Mouse (Mus musculus) brain, embryonic 14.5 days (tissue): ENCODE results near the gene Ankrd44.

ENCODE experiments used
- CTCF ChIP-seq: fragments of 200-500 bp; IDR thresholded peaks from 2 replicates; pipeline ENCODE4 v1.5.1; 2012; ENCODE audit warnings: inconsistent platforms, mild to moderate bottlenecking, moderate library complexity, borderline replicate concordance; ENCODE audit not compliant: insufficient read depth, insufficient read length; ENCODE audit errors: extremely low read depth
- POLR2A ChIP-seq: fragments of 200-500 bp; IDR thresholded peaks from 2 replicates; pipeline ENCODE4 v1.6.1; 2012; ENCODE audit warnings: mild to moderate bottlenecking, inconsistent platforms, borderline replicate concordance; ENCODE audit not compliant: poor library complexity, insufficient read depth, insufficient read length, severe bottlenecking; ENCODE audit errors: extremely low read depth

DNA sequence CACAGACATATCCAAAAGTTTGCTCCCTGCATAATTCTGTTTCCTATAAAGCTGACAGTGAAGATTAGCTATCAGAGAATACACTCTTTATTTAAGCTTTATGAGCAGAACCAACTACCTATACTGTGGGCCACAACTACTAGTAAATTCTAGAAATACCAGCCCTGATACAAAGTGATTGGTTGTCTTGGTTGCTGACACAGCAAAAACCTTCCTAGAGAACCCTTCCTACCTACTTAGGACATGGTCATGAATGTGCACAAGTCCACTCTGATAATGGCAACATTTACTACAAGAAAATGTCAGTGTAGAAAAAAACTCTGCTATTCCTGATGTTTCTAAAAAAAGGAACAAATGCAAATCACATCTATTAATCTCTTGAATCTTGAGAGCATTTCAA lies 234.4 kb downstream of the Ankrd44 start:
- no peak for TF ChIP-seq CTCF
- TF ChIP-seq POLR2A: no peak
